11 mouse cellular contexts compared by ENCODE assay signal in the genomic region with DNA sequence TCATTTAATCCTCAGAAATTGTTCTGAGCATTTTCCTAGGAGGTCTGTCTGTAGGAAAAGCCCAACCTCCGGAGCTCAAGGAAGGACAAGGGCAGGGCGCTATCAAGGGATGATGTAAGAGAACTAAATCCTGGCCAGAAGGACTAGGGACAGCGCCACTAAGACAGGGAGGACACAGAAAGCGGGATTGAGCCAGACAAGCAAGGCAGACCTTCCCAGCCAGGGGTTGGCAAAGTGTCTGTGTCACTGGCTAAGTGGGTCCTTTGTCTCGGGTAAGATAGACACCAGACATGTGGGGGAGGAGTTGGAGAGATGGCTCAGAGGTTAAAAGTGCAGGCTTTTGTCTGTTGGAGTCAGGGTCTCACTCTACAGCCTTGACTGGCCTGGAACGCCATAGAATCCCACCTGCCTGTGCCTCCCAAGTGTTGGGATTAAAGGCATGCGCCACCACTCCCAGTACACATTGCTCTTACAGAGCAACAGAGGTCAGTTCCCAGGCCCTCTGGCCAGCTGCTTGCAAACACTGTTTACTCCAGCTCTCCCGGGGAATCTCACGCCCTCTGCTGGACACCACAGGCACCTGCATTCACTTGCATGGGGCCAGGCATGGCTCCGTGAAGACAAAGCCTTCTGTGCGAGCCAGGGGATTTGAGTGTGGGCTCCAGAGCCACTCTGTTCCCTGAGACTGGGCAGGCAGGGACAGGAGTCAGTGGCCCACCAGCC. TPM values are rescaled to one million over a fixed set of nuclear protein-coding genes. Genes with fewer than 3 reads are reported as not detected.
DNase-seq lines count a peak whose midpoint lies in the region; ATAC-seq lines count a peak whose summit lies in the region.
"Had no signal": no experiment of that assay in that cellular context is flagged by ENCODE, and none has a peak within 500 bp of the region (broad histone marks: within the 10 kb centered on the region; RNA-seq: fewer than 3 reads in every experiment).

No protein-coding gene starts in this region.

- H3K9ac ChIP-seq in hindbrain, embryonic 14.5 days = no peak overlapping the region
- H3K9ac ChIP-seq in liver, embryonic 11.5 days (ENCODE audit: low read depth, low read length) = peak overlapping the region; percentile 30; the same call in 1 of the 2 replicates
- H3K9ac ChIP-seq in forebrain, embryonic 11.5 days (ENCODE audit: low read length) = no peak overlapping the region

- no peaks in the 10 kb centered on the region for H3K36me3 ChIP-seq in hindbrain, embryonic 10.5 days
- H3K36me3 ChIP-seq in hindbrain, embryonic 14.5 days (replicated peaks; ENCODE audit: control insufficient read depth, insufficient read depth) = no peaks in the 10 kb centered on the region
- no peaks in the 10 kb centered on the region for H3K36me3 ChIP-seq in liver, embryonic 11.5 days (ENCODE audit: control insufficient read depth, insufficient read depth, low read length)
- H3K36me3 ChIP-seq in forebrain, embryonic 11.5 days (ENCODE audit: control insufficient read depth, insufficient read depth, low read length) = no peaks in the 10 kb centered on the region

- peak; percentile 54 for DNase-seq in hindbrain, embryonic 10.5 days (ENCODE audit: low spot score)
- DNase-seq in hindbrain, embryonic 14.5 days (ENCODE audit: low spot score) = no peak
- DNase-seq in 416B (ENCODE audit: low read depth) = peak; percentile 70
- peak; percentile 54 for DNase-seq in Muller cell, postnatal 12 days (ENCODE audit: inconsistent ontology term)
- DNase-seq in liver, embryonic 11.5 days (ENCODE audit: low spot score) = no peak
- DNase-seq in gastrocnemius, postnatal 14 days = no peak
- DNase-seq in forebrain, embryonic 11.5 days (ENCODE audit: low spot score) = no peak
- DNase-seq: adrenal gland, adult 2 months had no signal

- WGBS in hindbrain, embryonic 10.5 days = 63% methylated on average over 11 of the region's 11 CpGs
- 53% methylated on average over 11 of the region's 11 CpGs for WGBS in hindbrain, embryonic 14.5 days
- 57% methylated on average over 11 of the region's 11 CpGs for WGBS in liver, embryonic 11.5 days
- 60% methylated on average over 11 of the region's 11 CpGs for WGBS in forebrain, embryonic 11.5 days

- no peak overlapping the region for H3K4me3 ChIP-seq in hindbrain, embryonic 10.5 days
- H3K4me3 ChIP-seq in hindbrain, embryonic 14.5 days (replicated peaks; ENCODE audit: low read length) = no peak overlapping the region
- no peak overlapping the region for H3K4me3 ChIP-seq in liver, embryonic 11.5 days (ENCODE audit: low read depth, low read length)
- H3K4me3 ChIP-seq in forebrain, embryonic 11.5 days (ENCODE audit: low read depth, low read length) = no peak overlapping the region

- H3K27me3 ChIP-seq in hindbrain, embryonic 10.5 days (ENCODE audit: insufficient read depth, poor library complexity, severe bottlenecking) = no peaks in the 10 kb centered on the region
- no peaks in the 10 kb centered on the region for H3K27me3 ChIP-seq in hindbrain, embryonic 14.5 days (ENCODE audit: control insufficient read depth, insufficient read depth, low read length)
- no peaks in the 10 kb centered on the region for H3K27me3 ChIP-seq in liver, embryonic 11.5 days (replicated peaks; ENCODE audit: control insufficient read depth, insufficient read depth, low read length)
- no peaks in the 10 kb centered on the region for H3K27me3 ChIP-seq in forebrain, embryonic 11.5 days (ENCODE audit: control insufficient read depth, insufficient read depth, low read length)

- no peak for ATAC-seq in hindbrain, embryonic 14.5 days (ENCODE audit: low FRiP score)
- no peak; the same call in 1 of the 2 replicates for ATAC-seq in liver, embryonic 11.5 days (replicated peaks; ENCODE audit: low FRiP score)
- no peak for ATAC-seq in forebrain, embryonic 11.5 days (replicated peaks; ENCODE audit: low FRiP score)
- ATAC-seq in frontal cortex, adult (ENCODE audit: low TSS enrichment) = no peak

- intact Hi-C loops in gastrocnemius, postnatal 14 days (cut with DNase I; ENCODE audit: low total_unique reads) = loop anchor here (5.0 kb wide), 2 partner anchors 44 to 79 kb away; no protein-coding TSS in a partner anchor

- H3K27ac ChIP-seq in hindbrain, embryonic 10.5 days = peak overlapping the region; percentile 54
- H3K27ac ChIP-seq in hindbrain, embryonic 14.5 days = no peak overlapping the region
- H3K27ac ChIP-seq in liver, embryonic 11.5 days (ENCODE audit: low read depth, low read length) = peak overlapping the region; percentile 43; the same call in 1 of the 2 replicates
- H3K27ac ChIP-seq in forebrain, embryonic 11.5 days (ENCODE audit: low read depth, low read length) = no peak overlapping the region

- H3K4me2 ChIP-seq in hindbrain, embryonic 14.5 days (replicated peaks) = no peak overlapping the region
- peak overlapping the region; percentile 14; the same call in 1 of the 2 replicates for H3K4me2 ChIP-seq in liver, embryonic 11.5 days
- H3K4me2 ChIP-seq in forebrain, embryonic 11.5 days (ENCODE audit: low read depth, low read length, severe bottlenecking) = no peak overlapping the region

- peaks cover 45% of the 10 kb centered on the region for H3K4me1 ChIP-seq in hindbrain, embryonic 10.5 days (replicated peaks)
- H3K4me1 ChIP-seq in hindbrain, embryonic 14.5 days (replicated peaks; ENCODE audit: control insufficient read depth, insufficient read depth, low read length) = peaks cover 5% of the 10 kb centered on the region; the same call in 1 of the 2 replicates
- peaks cover 37% of the 10 kb centered on the region for H3K4me1 ChIP-seq in liver, embryonic 11.5 days (replicated peaks; ENCODE audit: control insufficient read depth, insufficient read depth, low read length)
- H3K4me1 ChIP-seq in forebrain, embryonic 11.5 days (replicated peaks; ENCODE audit: control insufficient read depth, insufficient read depth, low read length) = peaks cover 3% of the 10 kb centered on the region; the same call in 1 of the 2 replicates

- no peaks in the 10 kb centered on the region for H3K9me3 ChIP-seq in hindbrain, embryonic 10.5 days
- no peaks in the 10 kb centered on the region for H3K9me3 ChIP-seq in hindbrain, embryonic 14.5 days (ENCODE audit: control insufficient read depth, low read length)
- H3K9me3 ChIP-seq in liver, embryonic 11.5 days (ENCODE audit: control insufficient read depth, low read length) = no peaks in the 10 kb centered on the region
- no peaks in the 10 kb centered on the region for H3K9me3 ChIP-seq in forebrain, embryonic 11.5 days (ENCODE audit: control insufficient read depth, low read length)

RNA-seq across cellular contexts. Expression of a gene that starts 11.3 kb away (rescaled TPM):
- 19.0 and 19.6 TPM in 2 replicates for polyA plus RNA-seq in hindbrain, embryonic 10.5 days (2016; fragmentation: Nextera tagmentation; extraction: Ambion mirVana)
- 20.1 and 20.6 TPM in 2 replicates for polyA plus RNA-seq in hindbrain, embryonic 14.5 days (2014; fragmentation: Nextera tagmentation; extraction: Ambion mirVana)
- polyA plus RNA-seq in liver, embryonic 11.5 days (2014; fragmentation: Nextera tagmentation; extraction: Ambion mirVana) = 9.0 and 13.1 TPM in 2 replicates
- total RNA-seq in gastrocnemius, postnatal 14 days (2021) = 1 to 10 TPM; 4.3 to 5.3 TPM
- polyA plus RNA-seq in forebrain, embryonic 11.5 days (2014; fragmentation: Nextera tagmentation; extraction: Ambion mirVana) = 10.2 and 10.6 TPM in 2 replicates

RNA-seq across cellular contexts. Expression of a gene that starts 11.4 kb away (rescaled TPM):
- 62.2 and 64.7 TPM in 2 replicates for polyA plus RNA-seq in hindbrain, embryonic 10.5 days (2016; fragmentation: Nextera tagmentation; extraction: Ambion mirVana)
- polyA plus RNA-seq in hindbrain, embryonic 14.5 days (2014; fragmentation: Nextera tagmentation; extraction: Ambion mirVana) = 27.8 and 29.8 TPM in 2 replicates
- 46.7 and 47.0 TPM in 2 replicates for polyA plus RNA-seq in liver, embryonic 11.5 days (2014; fragmentation: Nextera tagmentation; extraction: Ambion mirVana)
- 10 to 100 TPM; 20.1 to 22.3 TPM for total RNA-seq in gastrocnemius, postnatal 14 days (2021)
- 45.2 and 45.7 TPM in 2 replicates for polyA plus RNA-seq in forebrain, embryonic 11.5 days (2014; fragmentation: Nextera tagmentation; extraction: Ambion mirVana)

RNA-seq across cellular contexts. Expression of a gene that starts 12.3 kb away (rescaled TPM):
- polyA plus RNA-seq in hindbrain, embryonic 10.5 days (2016; fragmentation: Nextera tagmentation; extraction: Ambion mirVana) = 1.3 and 2.8 TPM in 2 replicates
- 1.5 and 1.9 TPM in 2 replicates for polyA plus RNA-seq in hindbrain, embryonic 14.5 days (2014; fragmentation: Nextera tagmentation; extraction: Ambion mirVana)
- polyA plus RNA-seq in liver, embryonic 11.5 days (2014; fragmentation: Nextera tagmentation; extraction: Ambion mirVana) = 1.3 and 1.5 TPM in 2 replicates
- total RNA-seq in gastrocnemius, postnatal 14 days (2021) = under 1 TPM in 1 of 2 experiments, not detected in 1; 0.13 TPM
- polyA plus RNA-seq in forebrain, embryonic 11.5 days (2014; fragmentation: Nextera tagmentation; extraction: Ambion mirVana) = 1.1 TPM in 2 replicates
- total RNA-seq: gastrocnemius, adult 8-10 months had no signal

RNA-seq across cellular contexts. Expression of a gene that starts 12.6 kb away (rescaled TPM):
- 12.5 and 12.9 TPM in 2 replicates for polyA plus RNA-seq in hindbrain, embryonic 10.5 days (2016; fragmentation: Nextera tagmentation; extraction: Ambion mirVana)
- polyA plus RNA-seq in hindbrain, embryonic 14.5 days (2014; fragmentation: Nextera tagmentation; extraction: Ambion mirVana) = 13.4 and 15.7 TPM in 2 replicates
- polyA plus RNA-seq in liver, embryonic 11.5 days (2014; fragmentation: Nextera tagmentation; extraction: Ambion mirVana) = 27.4 and 29.7 TPM in 2 replicates
- total RNA-seq in gastrocnemius, postnatal 14 days (2021) = 10 to 100 TPM; 47.6 to 50.9 TPM
- 14.5 and 14.6 TPM in 2 replicates for polyA plus RNA-seq in forebrain, embryonic 11.5 days (2014; fragmentation: Nextera tagmentation; extraction: Ambion mirVana)

RNA-seq across cellular contexts. Expression of a gene that starts 32.9 kb away (rescaled TPM):
- polyA plus RNA-seq in hindbrain, embryonic 10.5 days (2016; fragmentation: Nextera tagmentation; extraction: Ambion mirVana) = 0.85 TPM in 1 of 2 replicates, not detected in the other
- 0.53 and 1.1 TPM in 2 replicates for polyA plus RNA-seq in hindbrain, embryonic 14.5 days (2014; fragmentation: Nextera tagmentation; extraction: Ambion mirVana)
- polyA plus RNA-seq in liver, embryonic 11.5 days (2014; fragmentation: Nextera tagmentation; extraction: Ambion mirVana) = not detected in 2 replicates
- total RNA-seq in gastrocnemius, postnatal 14 days (2021) = not detected
- polyA plus RNA-seq in forebrain, embryonic 11.5 days (2014; fragmentation: Nextera tagmentation; extraction: Ambion mirVana) = not detected in 2 replicates
- total RNA-seq: gastrocnemius, adult 8-10 months had no signal
- polyA plus RNA-seq: adrenal gland, adult 2 months; liver, embryonic 16.5 days had no signal

Comparison
In these comparisons a context has a peak if more than half of its experiments do, and no peak if none do; other contexts are left out.
1. DNase-seq: peak in hindbrain, embryonic 10.5 days (single experiment), 416B (single experiment) and Muller cell, postnatal 12 days (single experiment); none in hindbrain, embryonic 14.5 days (single experiment), liver, embryonic 11.5 days (single experiment), gastrocnemius, postnatal 14 days (single experiment) and forebrain, embryonic 11.5 days (single experiment).
2. H3K27ac ChIP-seq: peak in hindbrain, embryonic 10.5 days (single experiment) and liver, embryonic 11.5 days (single experiment); none in hindbrain, embryonic 14.5 days (single experiment) and forebrain, embryonic 11.5 days (single experiment).